Mouse (Mus musculus) neural tube, embryonic 13.5 days (tissue): ENCODE measurements around the gene Hk3. TPM values are rescaled to one million over a fixed set of nuclear protein-coding genes. Genes with fewer than 3 reads are reported as not detected.

Experiments
- ATAC-seq: fragments of 200-750 bp; cut with Nextera tagmentation; 2 replicates; pipeline ENCODE4 v1.8.0; 2017; ENCODE audit warnings: low read depth, mild to moderate bottlenecking, moderate TSS enrichment, moderate library complexity
- H3K27ac ChIP-seq: fragments of 300-500 bp; sonication (generic); replicated peaks from 2 replicates; pipeline ENCODE4 v1.5.1; 2015; ENCODE audit warnings: moderate library complexity, mild to moderate bottlenecking, inconsistent platforms
- H3K27me3 ChIP-seq: fragments of 300-500 bp; sonication (generic); 2 replicates; pipeline ENCODE4 v1.6.1; 2015; ENCODE audit warnings: mild to moderate bottlenecking, inconsistent platforms
- H3K36me3 ChIP-seq: fragments of 300-500 bp; sonication (generic); 2 replicates; pipeline ENCODE4 v1.6.1; 2015; ENCODE audit warnings: mild to moderate bottlenecking, inconsistent platforms
- H3K4me1 ChIP-seq: fragments of 300-500 bp; sonication (generic); replicated peaks from 2 replicates; pipeline ENCODE4 v1.6.1; 2015; ENCODE audit warnings: inconsistent platforms
- H3K4me2 ChIP-seq: fragments of 300-500 bp; sonication (generic); 2 replicates; pipeline ENCODE4 v1.6.1; 2015; ENCODE audit warnings: inconsistent platforms, mild to moderate bottlenecking, moderate library complexity
- H3K4me3 ChIP-seq: fragments of 300-500 bp; sonication (generic); 2 replicates; pipeline ENCODE4 v1.5.1; 2015; ENCODE audit warnings: mild to moderate bottlenecking, inconsistent platforms
- H3K9ac ChIP-seq: fragments of 300-500 bp; sonication (generic); 2 replicates; pipeline ENCODE4 v1.6.1; 2015; ENCODE audit warnings: moderate library complexity, mild to moderate bottlenecking, inconsistent platforms
- H3K9me3 ChIP-seq: fragments of 300-500 bp; sonication (generic); 2 replicates; pipeline ENCODE4 v1.6.1; 2016; ENCODE audit warnings: inconsistent platforms
- WGBS: fragments of 180-500 bp; shearing (Covaris S2); methylation state at CpG from one replicate; pipeline ENCODE4 v1.1.7; 2015; 5-methylcytosine and 5-hydroxymethylcytosine counted together
- polyA plus RNA-seq: library from polyadenylated mRNA; unstranded; fragments of >200 nt; fragmentation: Nextera tagmentation; extraction: Ambion mirVana; gene quantifications from 2 replicates; pipeline ENCODE4 v1.2.1, GENCODE M21; 2015

The Hk3 gene
- polyA plus RNA-seq, 1 experiment from 2014 or later = 1.1 TPM

- Histone ChIP-seq H3K9ac (no peak overlapping the region), H3K36me3 (peaks cover 16% of the 10 kb centered on the region; the same call in 1 of the 2 replicates), H3K4me3 (no peak overlapping the region), H3K4me1 (peaks cover 19% of the 10 kb centered on the region), H3K9me3 (no peaks in the 10 kb centered on the region), H3K27me3 (peaks cover 50% of the 10 kb centered on the region), H3K4me2 (no peak overlapping the region), H3K27ac (no peak overlapping the region)
- 87% methylated on average over 10 of the region's 10 CpGs for WGBS
- ATAC-seq = no peak
These were observed 20.8 kb downstream of the Hk3 start for GRCm38 (mm10) chr13:55000433-55000832.

- no peak overlapping the region for H3K27ac ChIP-seq
- peaks cover 40% of the 10 kb centered on the region for H3K27me3 ChIP-seq
- no peak overlapping the region for H3K9ac ChIP-seq
These were observed 23.6 kb downstream of the Hk3 start for GRCm38 (mm10) chr13:54997568-54997967.

GRCm38 (mm10) chr13:54995161-54995560, 26.0 kb downstream of the Hk3 start:
- H3K4me3 ChIP-seq = no peak overlapping the region
- no peak overlapping the region for H3K9ac ChIP-seq
- peaks cover 38% of the 10 kb centered on the region for H3K4me1 ChIP-seq
- H3K36me3 ChIP-seq = peaks cover 12% of the 10 kb centered on the region; the same call in 1 of the 2 replicates
- WGBS = 51% methylated on average over 6 of the region's 6 CpGs
- H3K9me3 ChIP-seq = no peaks in the 10 kb centered on the region
- H3K27ac ChIP-seq = peak overlapping the region; percentile 67
- H3K27me3 ChIP-seq = peaks cover 42% of the 10 kb centered on the region
- ATAC-seq = 0 out of 2 replicates have a peak, but pooled peaks have one; percentile 7
- no peak overlapping the region for H3K4me2 ChIP-seq

More at GRCm38 (mm10) chr13:54997568-54997967, 23.6 kb downstream of the Hk3 start:
- 0 out of 2 replicates have a peak, but pooled peaks cover 7% of the 10 kb centered on the region for H3K36me3 ChIP-seq
- 84% methylated on average over 8 of the region's 8 CpGs for WGBS
- peaks cover 37% of the 10 kb centered on the region for H3K4me1 ChIP-seq
- no peak overlapping the region for H3K4me3 ChIP-seq
- H3K9me3 ChIP-seq = no peaks in the 10 kb centered on the region
- no peak for ATAC-seq
- no peak overlapping the region for H3K4me2 ChIP-seq

DNA sequence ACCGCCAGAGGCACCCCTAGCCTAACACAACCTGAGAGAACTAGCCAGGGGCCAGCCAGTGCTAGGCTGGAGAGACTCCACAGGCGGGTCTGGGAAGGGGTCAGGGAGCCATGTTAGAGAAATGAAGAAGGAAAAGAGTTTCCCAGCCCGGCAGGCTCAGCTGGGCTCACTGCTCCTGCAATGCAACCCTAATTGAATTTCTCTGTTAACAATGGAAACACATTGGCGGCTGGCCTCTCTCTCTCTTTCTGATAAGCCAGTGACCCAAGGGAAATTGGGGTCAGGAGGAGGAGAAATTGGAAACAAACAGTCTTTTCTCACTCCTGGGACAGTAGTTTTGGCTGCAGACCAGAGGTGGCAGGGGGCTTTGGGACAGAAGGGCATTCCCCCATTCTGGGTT, 26.6 kb downstream of the Hk3 start:
- no peak overlapping the region for H3K9ac ChIP-seq
- ATAC-seq = peak; percentile 12
- H3K4me3 ChIP-seq = no peak overlapping the region
- H3K27ac ChIP-seq = peak overlapping the region; percentile 67
- peaks cover 38% of the 10 kb centered on the region for H3K4me1 ChIP-seq
- H3K36me3 ChIP-seq = peaks cover 9% of the 10 kb centered on the region; the same call in 1 of the 2 replicates
- 7% methylated on average over 4 of the region's 4 CpGs for WGBS
- no peaks in the 10 kb centered on the region for H3K9me3 ChIP-seq
- 0 out of 2 replicates have a peak overlapping the region, but pooled peaks have one; percentile 1 for H3K4me2 ChIP-seq
- H3K27me3 ChIP-seq = peaks cover 39% of the 10 kb centered on the region

DNA sequence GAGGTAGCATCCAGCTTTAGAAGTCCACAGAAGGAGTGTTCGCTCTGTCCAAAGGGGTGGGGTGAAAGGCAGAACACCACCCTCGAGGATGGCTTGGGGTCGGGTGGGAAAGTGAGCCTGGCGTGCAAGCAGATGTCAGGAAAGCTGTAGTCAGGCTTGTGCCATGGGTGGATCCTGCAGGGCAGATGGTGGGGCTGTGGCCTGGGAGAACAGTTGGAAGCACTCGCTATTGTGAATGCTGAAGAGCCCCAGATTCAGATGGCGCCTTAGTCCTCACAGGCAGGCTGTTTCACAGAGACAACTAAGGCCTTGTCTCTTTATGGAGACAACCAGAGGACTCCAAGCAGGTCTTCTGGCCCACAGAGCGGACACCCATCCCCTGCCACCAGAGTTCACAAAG, 29.0 kb downstream of the Hk3 start:
- WGBS = 72% methylated on average over 7 of the region's 7 CpGs
- no peak for ATAC-seq
- Histone ChIP-seq H3K36me3 (peaks cover 5% of the 10 kb centered on the region; the same call in 1 of the 2 replicates), H3K4me3 (no peak overlapping the region), H3K27me3 (peaks cover 24% of the 10 kb centered on the region), H3K9ac (no peak overlapping the region), H3K9me3 (no peaks in the 10 kb centered on the region), H3K4me1 (peaks cover 53% of the 10 kb centered on the region), H3K27ac (no peak overlapping the region), H3K4me2 (no peak overlapping the region)

- Histone ChIP-seq H3K27ac (no peak overlapping the region), H3K9me3 (no peaks in the 10 kb centered on the region), H3K27me3 (peaks cover 41% of the 10 kb centered on the region)
These were observed 32.9 kb downstream of the Hk3 start for GRCm38 (mm10) chr13:54988181-54988760.

DNA sequence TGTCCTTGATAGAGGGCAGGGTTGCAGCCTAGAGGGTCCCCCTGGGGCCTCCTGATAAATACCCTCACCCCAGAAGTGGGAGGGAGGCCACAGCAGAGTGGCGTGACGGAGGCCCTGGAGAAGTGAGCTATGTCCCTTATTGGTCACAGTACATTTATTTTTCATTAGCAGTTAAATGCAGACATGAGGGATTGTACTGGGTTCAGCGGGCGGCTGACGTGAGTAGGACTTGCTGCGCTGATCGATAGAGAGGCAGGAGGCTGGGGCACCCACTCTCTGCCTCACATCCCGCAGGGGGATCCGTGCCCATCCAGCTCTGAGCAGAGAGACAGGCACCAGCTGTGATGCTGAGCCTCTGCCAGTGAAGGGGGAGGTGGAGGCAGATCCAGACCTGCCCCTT, 33.8 kb downstream of the Hk3 start:
- peaks cover 43% of the 10 kb centered on the region for H3K27me3 ChIP-seq
- no peak overlapping the region for H3K4me3 ChIP-seq
- peaks cover 5% of the 10 kb centered on the region; the same call in 1 of the 2 replicates for H3K36me3 ChIP-seq
- H3K27ac ChIP-seq = peak overlapping the region; percentile 42; the same call in 1 of the 2 replicates
- WGBS = 27% methylated on average over 9 of the region's 9 CpGs
- H3K9me3 ChIP-seq = no peaks in the 10 kb centered on the region
- H3K4me1 ChIP-seq = peaks cover 38% of the 10 kb centered on the region
- peak overlapping the region; percentile 27 for H3K9ac ChIP-seq
- peak; percentile 71 for ATAC-seq
- H3K4me2 ChIP-seq = no peak overlapping the region

More at GRCm38 (mm10) chr13:54988181-54988760, 32.9 kb downstream of the Hk3 start:
- WGBS = 46% methylated on average over 7 of the region's 7 CpGs
- Histone ChIP-seq H3K36me3 (peaks cover 5% of the 10 kb centered on the region; the same call in 1 of the 2 replicates), H3K4me1 (peaks cover 44% of the 10 kb centered on the region), H3K4me2 (no peak overlapping the region), H3K4me3 (no peak overlapping the region), H3K9ac (peak overlapping the region; percentile 34)
- ATAC-seq = no peak

DNA sequence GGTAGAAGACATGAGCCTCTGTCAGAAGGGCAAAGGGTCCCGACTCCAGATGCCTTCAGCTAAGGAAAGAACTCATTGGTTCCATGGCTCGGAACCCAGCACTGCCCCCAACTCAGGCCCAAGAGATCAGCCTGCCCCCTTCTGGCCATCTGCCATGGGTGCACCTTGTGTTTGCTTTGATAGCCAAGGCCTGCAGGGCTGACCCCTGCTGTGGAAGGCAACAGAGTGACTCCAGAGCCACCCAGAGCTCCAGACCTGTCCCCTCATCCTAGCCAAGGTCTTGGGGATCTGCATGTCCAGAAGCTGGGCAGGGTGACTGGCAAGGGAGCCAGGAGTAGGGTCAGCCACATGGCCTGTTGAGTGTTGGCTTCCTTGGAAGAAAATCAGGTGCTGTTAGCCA, 37.6 kb downstream of the Hk3 start:
- Histone ChIP-seq H3K4me3 (no peak overlapping the region), H3K9ac (no peak overlapping the region), H3K27me3 (peaks cover 41% of the 10 kb centered on the region), H3K36me3 (no peaks in the 10 kb centered on the region), H3K9me3 (no peaks in the 10 kb centered on the region), H3K27ac (no peak overlapping the region), H3K4me2 (no peak overlapping the region), H3K4me1 (peaks cover 68% of the 10 kb centered on the region)
- WGBS = 61% methylated on average over 2 of the region's 2 CpGs
- ATAC-seq = no peak

- H3K36me3 ChIP-seq = no peaks in the 10 kb centered on the region
- WGBS = 85% methylated on average over 8 of the region's 8 CpGs
- H3K9me3 ChIP-seq = no peaks in the 10 kb centered on the region
- peaks cover 42% of the 10 kb centered on the region for H3K27me3 ChIP-seq
- no peak overlapping the region for H3K27ac ChIP-seq
- H3K4me2 ChIP-seq = no peak overlapping the region
- no peak for ATAC-seq
- no peak overlapping the region for H3K9ac ChIP-seq
- no peak overlapping the region for H3K4me3 ChIP-seq
- peaks cover 67% of the 10 kb centered on the region for H3K4me1 ChIP-seq
These were observed 38.2 kb downstream of the Hk3 start for GRCm38 (mm10) chr13:54983001-54983400.

DNA sequence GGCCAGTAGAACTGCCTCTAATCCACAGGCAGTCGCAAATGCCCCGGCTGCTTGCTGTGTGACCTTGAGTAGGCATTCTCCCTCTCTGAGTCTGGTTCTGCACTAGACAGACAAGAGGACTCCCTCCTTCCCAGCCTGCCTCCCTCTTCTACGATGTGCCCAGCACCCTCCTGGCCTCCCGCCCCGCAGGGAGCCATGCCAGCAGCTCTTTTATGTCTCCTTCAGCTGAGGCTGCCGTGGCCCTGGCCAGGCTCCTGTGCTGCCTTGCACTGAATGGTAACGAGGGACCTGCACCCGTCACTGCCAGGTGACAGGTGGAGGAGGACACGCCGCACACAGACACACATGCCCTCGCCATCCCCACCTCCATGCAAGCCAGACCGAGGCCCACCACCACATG, 40.2 kb downstream of the Hk3 start:
- whole genome bisulfite sequencing = 55% methylated on average over 12 of the region's 12 CpGs
- peak; percentile 6; the same call in 1 of the 2 replicates for ATAC-seq

DNA sequence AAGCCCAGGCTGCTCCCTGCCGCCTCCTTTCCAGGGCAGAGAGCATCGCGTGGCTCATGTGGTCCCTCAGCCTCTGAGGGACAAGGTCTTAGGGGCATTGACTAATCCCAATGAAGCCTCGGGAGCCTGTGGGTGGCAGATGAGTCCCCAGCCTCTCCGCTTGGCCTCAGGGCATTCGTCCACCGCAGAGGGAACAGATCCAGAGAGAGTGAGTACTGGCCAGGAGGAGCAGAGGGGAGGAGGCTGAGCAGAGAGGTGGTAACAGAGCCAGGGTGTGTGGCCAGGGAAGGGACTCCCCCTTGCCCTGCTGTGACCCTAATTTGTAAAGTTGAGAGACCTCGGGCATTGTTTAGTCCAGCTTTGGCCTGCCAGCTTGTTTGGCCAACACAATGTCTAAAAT, 42.4 kb downstream of the Hk3 start:
- 36% methylated on average over 8 of the region's 8 CpGs for WGBS
- no peak for ATAC-seq
- H3K4me3 ChIP-seq = no peak overlapping the region
- H3K9me3 ChIP-seq = no peaks in the 10 kb centered on the region
- H3K27me3 ChIP-seq = 0 out of 2 replicates have a peak, but pooled peaks cover 25% of the 10 kb centered on the region
- peaks cover 72% of the 10 kb centered on the region for H3K4me1 ChIP-seq
- H3K36me3 ChIP-seq = no peaks in the 10 kb centered on the region
- 0 out of 2 replicates have a peak overlapping the region, but pooled peaks have one; percentile 28 for H3K27ac ChIP-seq
- no peak overlapping the region for H3K9ac ChIP-seq
- H3K4me2 ChIP-seq = no peak overlapping the region

More for the DNA sequence above, 40.2 kb downstream of the Hk3 start:
- no peak overlapping the region for H3K9ac ChIP-seq
- H3K4me3 ChIP-seq = no peak overlapping the region
- H3K36me3 ChIP-seq = no peaks in the 10 kb centered on the region
- no peak overlapping the region; the same call in 1 of the 2 replicates for H3K27ac ChIP-seq
- H3K4me2 ChIP-seq = no peak overlapping the region
- H3K4me1 ChIP-seq = peaks cover 61% of the 10 kb centered on the region
- H3K27me3 ChIP-seq = peaks cover 33% of the 10 kb centered on the region
- H3K9me3 ChIP-seq = no peaks in the 10 kb centered on the region

DNA sequence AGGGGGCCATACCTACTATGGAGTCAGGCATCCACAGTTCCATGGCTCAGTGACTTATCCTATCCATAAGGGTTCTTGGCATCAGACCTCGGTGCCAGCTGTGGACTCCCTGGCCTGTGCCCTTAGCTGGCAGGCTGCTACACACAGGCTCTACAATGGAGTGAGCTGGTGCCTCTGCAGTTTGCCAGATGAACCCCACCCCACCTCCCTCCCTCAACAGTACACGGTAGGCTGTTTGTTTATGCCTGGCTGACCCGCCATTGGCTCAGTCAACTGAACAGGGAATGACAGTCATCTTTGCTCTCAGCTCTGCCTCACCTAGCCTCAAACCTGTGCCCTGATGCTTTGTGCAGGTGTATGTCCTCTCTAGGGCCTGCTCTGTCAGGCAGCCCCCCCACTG, 45.6 kb downstream of the Hk3 start:
- H3K36me3 ChIP-seq = no peaks in the 10 kb centered on the region
- no peak overlapping the region for H3K4me3 ChIP-seq
- ATAC-seq = peak; percentile 24; the same call in 1 of the 2 replicates
- H3K4me1 ChIP-seq = peaks cover 58% of the 10 kb centered on the region
- H3K9ac ChIP-seq = 0 out of 2 replicates have a peak overlapping the region, but pooled peaks have one; percentile 17
- peaks cover 18% of the 10 kb centered on the region; the same call in 1 of the 2 replicates for H3K27me3 ChIP-seq
- H3K27ac ChIP-seq = 0 out of 2 replicates have a peak overlapping the region, but pooled peaks have one; percentile 13
- H3K4me2 ChIP-seq = no peak overlapping the region
- WGBS = 47% methylated on average over 3 of the region's 3 CpGs
- H3K9me3 ChIP-seq = no peaks in the 10 kb centered on the region
